Mouse (Mus musculus): Measurements from ENCODE around the gene Pcnx3. TPM values are rescaled to one million over a fixed set of nuclear protein-coding genes. Genes with fewer than 3 reads are reported as not detected.

Gene Pcnx3
- polyA plus RNA-seq, 1 experiment from 2014 or later, result 29.1 TPM

DNA sequence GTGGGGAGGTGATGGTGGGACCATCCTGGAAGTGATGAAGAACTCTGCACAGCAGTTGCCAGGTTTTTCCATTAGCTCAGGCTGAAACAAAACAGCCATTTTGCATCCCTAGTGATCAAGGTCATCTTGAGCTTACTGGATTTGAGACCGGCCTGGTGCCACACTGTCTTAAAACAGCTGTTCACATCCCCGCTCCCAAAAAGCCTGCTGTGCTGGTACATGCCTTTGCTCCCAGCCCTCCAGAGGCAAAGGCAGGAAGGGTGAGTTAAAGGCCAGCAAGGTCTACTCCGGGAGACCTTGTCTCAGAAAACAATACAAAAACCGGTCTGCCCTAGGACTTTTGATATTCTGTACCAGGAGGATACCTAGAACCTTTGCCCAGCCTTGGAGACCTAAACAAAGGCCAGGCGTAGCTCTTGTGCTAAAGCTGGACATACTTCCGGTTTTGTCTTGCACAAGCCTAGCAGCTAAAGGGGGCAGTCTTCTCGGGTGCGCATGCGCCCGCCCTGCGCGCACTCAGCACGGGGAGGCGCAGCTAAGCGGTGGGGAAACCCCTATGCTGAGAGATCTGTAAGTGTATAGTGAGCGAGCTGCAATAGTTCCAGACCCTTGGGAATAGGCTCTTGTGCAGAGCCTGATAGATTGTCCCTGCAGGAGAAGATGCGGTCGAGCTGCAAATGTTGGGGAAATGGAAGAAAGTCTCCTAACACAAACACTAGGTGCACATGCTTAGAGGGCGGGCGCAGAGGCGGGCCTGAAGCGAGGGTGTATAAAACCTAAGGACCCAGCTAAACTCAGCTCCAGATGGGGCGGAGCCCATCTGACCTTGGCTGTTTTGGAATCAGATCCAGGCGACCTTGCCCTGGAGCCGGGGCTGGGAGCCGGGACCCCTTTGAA lies 40.1 kb downstream of the Pcnx3 start:
- peak overlapping the region; percentile 5 for H3K9ac ChIP-seq (ENCODE audit: low read length)
- H3K27ac ChIP-seq (replicated peaks; ENCODE audit: low read depth, low read length), result peak overlapping the region; percentile 23
- peak overlapping the region; percentile 47 for H3K4me2 ChIP-seq (ENCODE audit: low read depth, severe bottlenecking)
- H3K36me3 ChIP-seq (ENCODE audit: control insufficient read depth, insufficient read depth, low read length), result peaks cover 19% of the 10 kb centered on the region
- no peaks in the 10 kb centered on the region for H3K9me3 ChIP-seq (ENCODE audit: control insufficient read depth, low read length)
- peak overlapping the region; percentile 18; the same call in 1 of the 2 replicates for H3K4me3 ChIP-seq (ENCODE audit: low read depth, low read length)
- peaks cover 7% of the 10 kb centered on the region; the same call in 1 of the 2 replicates for H3K4me1 ChIP-seq (ENCODE audit: control insufficient read depth, insufficient read depth, low read length)
- H3K27me3 ChIP-seq (ENCODE audit: control insufficient read depth, insufficient read depth, low read length), result no peaks in the 10 kb centered on the region
- 14% methylated on average over 26 of the region's 26 CpGs for WGBS
- DNase-seq (ENCODE audit: low spot score), result peak; percentile 84
- peak; percentile 81 for ATAC-seq (ENCODE audit: insufficient number of reproducible peaks, low FRiP score, low TSS enrichment, low read depth)

DNA sequence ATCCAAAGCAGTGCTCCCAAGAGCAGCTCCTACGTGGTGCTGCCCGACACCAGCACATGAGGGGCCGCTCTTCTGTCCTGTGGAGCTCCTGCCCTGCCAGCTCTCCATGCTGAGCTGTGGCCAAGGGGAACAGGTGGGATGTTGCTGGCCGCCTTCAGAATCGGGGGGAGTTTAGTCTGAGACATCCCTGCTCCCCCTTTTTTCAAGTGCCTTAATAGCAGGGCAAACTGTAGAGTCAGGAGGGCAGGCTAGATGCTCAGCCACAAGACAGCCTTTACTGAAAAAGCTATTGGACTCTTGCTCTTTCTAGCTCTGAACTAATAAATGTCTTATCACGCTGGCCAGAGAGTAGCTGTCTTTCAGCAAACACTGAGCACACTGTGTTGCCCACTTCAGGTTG lies 40.9 kb downstream of the Pcnx3 start:
- Histone ChIP-seq H3K4me1 (ENCODE audit: control insufficient read depth, insufficient read depth, low read length) (0 out of 2 replicates have a peak, but pooled peaks cover 6% of the 10 kb centered on the region), H3K27me3 (ENCODE audit: control insufficient read depth, insufficient read depth, low read length) (no peaks in the 10 kb centered on the region), H3K27ac (replicated peaks; ENCODE audit: low read depth, low read length) (no peak overlapping the region; the same call in 1 of the 2 replicates), H3K36me3 (ENCODE audit: control insufficient read depth, insufficient read depth, low read length) (peaks cover 24% of the 10 kb centered on the region), H3K4me2 (ENCODE audit: low read depth, severe bottlenecking) (no peak overlapping the region), H3K9me3 (ENCODE audit: control insufficient read depth, low read length) (no peaks in the 10 kb centered on the region), H3K4me3 (ENCODE audit: low read depth, low read length) (no peak overlapping the region), H3K9ac (ENCODE audit: low read length) (0 out of 2 replicates have a peak overlapping the region, but pooled peaks have one; percentile 27)
- WGBS, result 91% methylated on average over 6 of the region's 6 CpGs
- ATAC-seq (ENCODE audit: insufficient number of reproducible peaks, low FRiP score, low TSS enrichment, low read depth), result no peak
- no peak for DNase-seq (ENCODE audit: low spot score)

DNA sequence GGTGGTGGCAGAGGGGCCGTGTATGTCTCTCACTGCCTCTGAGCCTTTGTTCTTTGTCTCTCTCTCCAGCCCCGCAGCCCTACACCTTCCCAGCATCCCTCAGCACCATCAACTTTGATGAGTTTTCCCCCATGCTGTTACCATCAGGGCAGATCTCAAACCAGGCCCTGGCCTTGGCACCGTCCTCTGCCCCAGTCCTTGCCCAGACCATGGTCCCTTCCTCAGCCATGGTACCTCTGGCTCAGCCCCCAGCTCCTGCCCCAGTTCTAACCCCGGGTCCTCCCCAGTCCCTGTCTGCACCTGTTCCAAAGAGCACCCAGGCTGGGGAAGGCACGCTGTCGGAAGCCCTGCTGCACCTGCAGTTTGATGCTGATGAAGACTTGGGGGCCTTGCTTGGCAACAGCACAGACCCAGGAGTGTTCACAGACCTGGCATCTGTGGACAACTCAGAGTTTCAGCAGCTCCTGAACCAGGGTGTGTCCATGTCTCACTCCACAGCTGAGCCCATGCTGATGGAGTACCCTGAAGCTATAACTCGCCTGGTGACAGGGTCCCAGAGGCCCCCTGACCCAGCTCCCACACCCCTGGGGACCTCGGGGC lies 41.9 kb downstream of the Pcnx3 start:
- no peak for DNase-seq (ENCODE audit: low spot score)
- no peaks in the 10 kb centered on the region for H3K27me3 ChIP-seq (ENCODE audit: control insufficient read depth, insufficient read depth, low read length)
- H3K4me2 ChIP-seq (ENCODE audit: low read depth, severe bottlenecking), result no peak overlapping the region
- WGBS, result 90% methylated on average over 8 of the region's 8 CpGs
- H3K4me1 ChIP-seq (ENCODE audit: control insufficient read depth, insufficient read depth, low read length), result 0 out of 2 replicates have a peak, but pooled peaks cover 6% of the 10 kb centered on the region
- no peak overlapping the region for H3K9ac ChIP-seq (ENCODE audit: low read length)
- no peak overlapping the region for H3K4me3 ChIP-seq (ENCODE audit: low read depth, low read length)
- ATAC-seq (ENCODE audit: insufficient number of reproducible peaks, low FRiP score, low TSS enrichment, low read depth), result no peak
- peaks cover 31% of the 10 kb centered on the region for H3K36me3 ChIP-seq (ENCODE audit: control insufficient read depth, insufficient read depth, low read length)
- no peaks in the 10 kb centered on the region for H3K9me3 ChIP-seq (ENCODE audit: control insufficient read depth, low read length)
- no peak overlapping the region for H3K27ac ChIP-seq (replicated peaks; ENCODE audit: low read depth, low read length)

DNA sequence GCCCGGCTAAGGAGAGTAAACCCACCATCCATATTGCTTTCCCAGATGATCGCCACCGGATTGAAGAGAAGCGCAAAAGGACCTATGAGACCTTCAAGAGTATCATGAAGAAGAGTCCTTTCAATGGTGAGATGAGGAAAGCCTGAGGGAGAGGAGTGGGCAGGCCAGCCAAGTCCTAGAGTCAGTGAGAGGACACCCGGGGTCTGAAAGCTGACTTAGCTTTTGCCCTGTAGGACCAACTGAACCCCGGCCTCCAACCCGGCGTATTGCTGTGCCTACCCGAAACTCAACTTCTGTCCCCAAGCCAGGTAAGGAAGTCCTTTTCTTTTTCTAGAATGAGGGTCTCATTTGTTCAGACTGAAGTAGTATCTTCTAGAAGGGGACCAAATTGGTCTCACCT lies 43.4 kb downstream of the Pcnx3 start:
- H3K27ac ChIP-seq (replicated peaks; ENCODE audit: low read depth, low read length), result no peak overlapping the region
- H3K36me3 ChIP-seq (ENCODE audit: control insufficient read depth, insufficient read depth, low read length), result peaks cover 37% of the 10 kb centered on the region
- no peak overlapping the region for H3K4me3 ChIP-seq (ENCODE audit: low read depth, low read length)
- 94% methylated on average over 9 of the region's 9 CpGs for WGBS
- 0 out of 2 replicates have a peak, but pooled peaks cover 6% of the 10 kb centered on the region for H3K4me1 ChIP-seq (ENCODE audit: control insufficient read depth, insufficient read depth, low read length)
- no peaks in the 10 kb centered on the region for H3K9me3 ChIP-seq (ENCODE audit: control insufficient read depth, low read length)
- ATAC-seq (ENCODE audit: insufficient number of reproducible peaks, low FRiP score, low TSS enrichment, low read depth), result no peak
- H3K4me2 ChIP-seq (ENCODE audit: low read depth, severe bottlenecking), result no peak overlapping the region
- H3K9ac ChIP-seq (ENCODE audit: low read length), result no peak overlapping the region
- no peaks in the 10 kb centered on the region for H3K27me3 ChIP-seq (ENCODE audit: control insufficient read depth, insufficient read depth, low read length)
- DNase-seq (ENCODE audit: low spot score), result no peak

DNA sequence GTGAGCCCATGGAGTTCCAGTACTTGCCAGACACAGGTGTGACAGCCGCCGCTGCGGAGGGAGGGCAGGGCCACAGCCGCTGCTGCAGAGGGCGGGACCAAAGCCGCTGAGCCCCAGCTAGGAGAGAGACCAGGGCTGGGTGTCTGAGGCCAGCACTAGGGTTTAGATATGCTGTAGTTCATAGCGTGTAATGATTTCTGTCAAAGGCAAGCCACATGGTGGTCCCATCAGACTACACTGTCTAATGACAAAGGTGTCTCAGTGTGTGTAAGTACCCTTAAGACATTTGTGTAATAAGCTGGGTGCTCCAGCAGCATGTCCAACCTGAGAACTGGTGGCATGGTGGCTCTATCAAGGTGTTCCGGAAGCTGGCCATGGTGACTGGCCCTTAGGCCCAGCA lies 47.1 kb downstream of the Pcnx3 start:
- DNase-seq (ENCODE audit: low spot score) (no peak), ATAC-seq (ENCODE audit: insufficient number of reproducible peaks, low FRiP score, low TSS enrichment, low read depth) (no peak)
- Histone ChIP-seq H3K9ac (ENCODE audit: low read length) (no peak overlapping the region), H3K36me3 (ENCODE audit: control insufficient read depth, insufficient read depth, low read length) (peaks cover 37% of the 10 kb centered on the region), H3K4me2 (ENCODE audit: low read depth, severe bottlenecking) (no peak overlapping the region), H3K4me3 (ENCODE audit: low read depth, low read length) (no peak overlapping the region), H3K27ac (replicated peaks; ENCODE audit: low read depth, low read length) (no peak overlapping the region), H3K27me3 (ENCODE audit: control insufficient read depth, insufficient read depth, low read length) (no peaks in the 10 kb centered on the region), H3K9me3 (ENCODE audit: control insufficient read depth, low read length) (no peaks in the 10 kb centered on the region), H3K4me1 (ENCODE audit: control insufficient read depth, insufficient read depth, low read length) (peaks cover 7% of the 10 kb centered on the region)
- 92% methylated on average over 8 of the region's 8 CpGs for WGBS

DNA sequence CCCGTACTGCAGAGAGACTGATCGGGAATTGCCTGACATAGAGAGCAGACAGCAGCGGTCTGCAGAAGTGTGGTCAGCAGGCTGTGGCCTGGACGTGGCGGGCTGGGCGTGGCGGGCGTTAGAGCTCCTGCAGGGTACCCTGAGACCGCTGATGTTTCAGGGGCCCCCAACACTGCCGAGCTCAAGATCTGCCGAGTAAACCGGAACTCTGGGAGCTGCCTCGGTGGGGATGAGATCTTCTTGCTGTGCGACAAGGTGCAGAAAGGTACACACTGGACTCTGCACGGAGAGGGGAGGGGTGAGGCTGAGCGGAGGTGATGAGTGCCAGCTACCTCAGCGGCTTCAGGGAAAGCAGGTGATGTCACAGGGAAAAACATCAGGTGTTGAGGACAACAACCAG lies 47.7 kb downstream of the Pcnx3 start:
- Histone ChIP-seq H3K4me1 (ENCODE audit: control insufficient read depth, insufficient read depth, low read length) (peaks cover 8% of the 10 kb centered on the region), H3K4me3 (ENCODE audit: low read depth, low read length) (no peak overlapping the region), H3K27me3 (ENCODE audit: control insufficient read depth, insufficient read depth, low read length) (no peaks in the 10 kb centered on the region), H3K27ac (replicated peaks; ENCODE audit: low read depth, low read length) (no peak overlapping the region), H3K36me3 (ENCODE audit: control insufficient read depth, insufficient read depth, low read length) (peaks cover 34% of the 10 kb centered on the region), H3K9ac (ENCODE audit: low read length) (no peak overlapping the region), H3K4me2 (ENCODE audit: low read depth, severe bottlenecking) (no peak overlapping the region), H3K9me3 (ENCODE audit: control insufficient read depth, low read length) (no peaks in the 10 kb centered on the region)
- ATAC-seq (ENCODE audit: insufficient number of reproducible peaks, low FRiP score, low TSS enrichment, low read depth), result no peak
- no peak for DNase-seq (ENCODE audit: low spot score)
- WGBS, result 89% methylated on average over 17 of the region's 17 CpGs

DNA sequence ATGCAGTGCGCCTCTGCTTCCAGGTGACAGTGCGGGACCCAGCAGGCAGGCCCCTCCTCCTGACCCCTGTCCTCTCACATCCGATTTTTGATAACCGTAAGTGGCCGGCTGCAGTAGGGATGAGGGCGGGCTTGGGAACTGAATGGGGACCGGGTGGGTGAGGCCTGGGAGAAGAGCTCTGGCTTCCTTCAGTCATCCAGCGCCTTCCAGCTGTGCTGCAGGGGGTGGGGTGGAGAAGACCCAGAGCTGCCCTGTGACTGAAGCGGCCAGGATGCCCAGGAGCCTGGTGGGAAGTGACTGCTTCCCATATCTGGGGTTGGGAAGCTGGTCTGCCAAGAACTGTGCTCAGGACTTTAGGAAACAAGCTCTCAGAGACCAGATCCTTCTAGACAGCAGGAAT lies 48.4 kb downstream of the Pcnx3 start:
- no peak overlapping the region for H3K9ac ChIP-seq (ENCODE audit: low read length)
- ATAC-seq (ENCODE audit: insufficient number of reproducible peaks, low FRiP score, low TSS enrichment, low read depth), result no peak
- H3K4me2 ChIP-seq (ENCODE audit: low read depth, severe bottlenecking), result no peak overlapping the region
- H3K4me1 ChIP-seq (ENCODE audit: control insufficient read depth, insufficient read depth, low read length), result peaks cover 8% of the 10 kb centered on the region
- no peaks in the 10 kb centered on the region for H3K27me3 ChIP-seq (ENCODE audit: control insufficient read depth, insufficient read depth, low read length)
- 56% methylated on average over 9 of the region's 9 CpGs for whole genome bisulfite sequencing
- H3K4me3 ChIP-seq (ENCODE audit: low read depth, low read length), result no peak overlapping the region
- no peak for DNase-seq (ENCODE audit: low spot score)
- no peaks in the 10 kb centered on the region for H3K9me3 ChIP-seq (ENCODE audit: control insufficient read depth, low read length)
- H3K36me3 ChIP-seq (ENCODE audit: control insufficient read depth, insufficient read depth, low read length), result peaks cover 29% of the 10 kb centered on the region
- H3K27ac ChIP-seq (replicated peaks; ENCODE audit: low read depth, low read length), result no peak overlapping the region

DNA sequence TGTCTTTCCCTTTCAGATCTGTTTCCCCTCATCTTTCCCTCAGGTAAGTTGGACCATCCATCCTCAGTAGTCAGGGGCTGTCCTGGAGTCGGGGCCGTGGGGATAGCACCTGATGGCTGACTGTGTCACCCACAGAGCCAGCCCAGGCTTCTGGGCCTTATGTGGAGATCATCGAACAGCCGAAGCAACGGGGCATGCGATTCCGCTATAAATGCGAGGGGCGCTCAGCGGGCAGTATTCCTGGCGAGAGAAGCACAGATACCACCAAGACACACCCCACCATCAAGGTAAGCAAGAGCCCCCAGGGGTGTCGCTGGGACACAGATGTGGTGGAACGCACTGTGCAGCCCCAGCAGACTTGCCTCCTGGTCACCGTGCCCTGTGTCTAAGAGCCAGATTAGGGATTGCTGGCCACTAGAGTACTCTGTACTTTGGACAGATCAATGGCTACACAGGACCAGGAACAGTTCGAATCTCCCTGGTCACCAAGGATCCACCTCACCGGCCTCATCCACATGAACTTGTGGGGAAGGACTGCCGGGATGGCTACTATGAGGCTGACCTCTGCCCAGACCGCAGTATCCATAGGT lies 50.2 kb downstream of the Pcnx3 start:
- H3K9ac ChIP-seq (ENCODE audit: low read length), result peak overlapping the region; percentile 71
- no peak for DNase-seq (ENCODE audit: low spot score)
- H3K9me3 ChIP-seq (ENCODE audit: control insufficient read depth, low read length), result no peaks in the 10 kb centered on the region
- peaks cover 8% of the 10 kb centered on the region for H3K4me1 ChIP-seq (ENCODE audit: control insufficient read depth, insufficient read depth, low read length)
- H3K4me2 ChIP-seq (ENCODE audit: low read depth, severe bottlenecking), result peak overlapping the region; percentile 72
- H3K27me3 ChIP-seq (ENCODE audit: control insufficient read depth, insufficient read depth, low read length), result no peaks in the 10 kb centered on the region
- ATAC-seq (ENCODE audit: insufficient number of reproducible peaks, low FRiP score, low TSS enrichment, low read depth), result no peak
- H3K27ac ChIP-seq (replicated peaks; ENCODE audit: low read depth, low read length), result no peak overlapping the region
- peak overlapping the region; percentile 74 for H3K4me3 ChIP-seq (ENCODE audit: low read depth, low read length)
- H3K36me3 ChIP-seq (ENCODE audit: control insufficient read depth, insufficient read depth, low read length), result peaks cover 29% of the 10 kb centered on the region
- 92% methylated on average over 18 of the region's 18 CpGs for WGBS
